Mouse (Mus musculus) ovary, postnatal 10 days (tissue): ENCODE measurements around the gene Lsm6.

Experiments
- DNase-seq: peaks from one replicate; pipeline ENCODE4 v3.0.0; 2022; ENCODE audit warnings: low spot score

Lsm6 gene

DNA sequence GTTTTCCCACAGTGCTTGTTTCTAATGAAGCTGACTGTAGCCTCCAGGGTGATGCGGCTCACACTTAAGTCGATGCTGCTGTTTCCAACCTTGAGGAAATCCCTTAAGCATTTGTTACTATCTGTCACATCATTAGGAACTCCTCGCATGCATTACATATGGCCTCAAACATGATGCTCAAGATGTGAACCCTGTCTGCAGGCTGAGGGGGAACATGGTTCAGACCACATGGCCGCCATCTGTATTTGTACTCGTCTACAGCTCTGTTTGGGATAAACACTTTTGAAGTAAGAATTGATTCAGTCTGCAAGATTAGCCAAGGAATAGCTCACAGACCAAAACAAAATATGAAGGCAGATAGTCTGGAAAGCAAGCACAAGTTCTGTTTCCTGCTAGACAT, 14.9 kb downstream of the Lsm6 start:
- DNase-seq = no peak

DNA sequence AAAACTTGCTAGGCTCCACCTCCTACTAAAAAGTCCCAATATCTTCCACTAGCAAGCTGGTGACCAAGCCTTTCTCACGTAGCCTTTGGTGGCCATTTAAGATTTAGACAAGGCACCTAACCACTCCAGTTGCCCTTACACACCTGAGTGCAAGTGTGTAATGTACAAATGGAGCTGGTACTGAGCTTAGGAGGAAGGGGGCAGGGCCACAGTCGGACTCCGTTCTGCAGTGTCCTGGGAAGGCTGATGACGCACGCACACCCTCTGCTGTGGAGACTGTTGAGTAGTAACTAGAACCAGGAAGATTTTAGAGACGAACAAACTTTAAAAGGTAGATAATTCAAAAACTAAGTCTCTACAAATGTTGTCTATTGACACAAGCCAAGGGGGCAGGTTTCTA, 19.7 kb downstream of the Lsm6 start:
- no peak for DNase-seq

DNA sequence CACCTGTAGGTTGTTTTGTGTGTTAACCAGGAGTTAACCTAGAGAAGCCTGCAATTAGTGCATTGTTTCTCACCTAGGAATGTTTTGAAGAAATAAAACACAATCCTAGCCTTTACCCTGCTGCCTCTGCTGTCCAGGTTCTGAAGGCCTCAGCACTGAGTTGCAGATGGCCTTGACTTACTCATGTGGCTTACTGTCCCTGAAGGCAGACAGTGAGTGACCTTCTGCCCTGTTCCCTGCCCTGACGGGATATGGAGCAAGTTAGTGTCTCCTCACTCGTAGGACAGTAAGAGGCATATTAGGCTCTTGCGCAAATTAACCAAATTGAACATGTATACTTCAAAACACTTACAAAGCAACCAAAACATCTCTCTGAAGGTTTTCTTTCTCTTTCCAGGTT, 22.3 kb downstream of the Lsm6 start:
- no peak for DNase-seq

DNA sequence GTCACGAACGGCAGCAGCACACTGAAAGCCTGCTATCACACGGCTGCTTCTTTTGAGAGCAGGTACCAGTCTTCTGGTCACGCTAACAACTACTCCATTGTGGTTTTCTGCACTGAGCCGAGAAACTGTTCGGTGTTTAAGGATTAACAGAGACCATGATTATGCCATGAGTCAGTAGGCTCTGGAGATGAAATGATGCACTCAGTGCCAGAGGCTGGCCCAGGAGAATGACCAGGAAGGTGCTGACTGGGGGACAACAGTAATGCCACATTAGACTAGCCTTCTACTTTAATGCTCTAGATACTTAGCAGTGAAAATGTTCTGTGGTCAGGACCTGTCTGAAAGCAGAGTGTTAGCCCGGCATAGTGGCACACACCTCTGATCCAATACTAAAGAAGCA, 23.0 kb downstream of the Lsm6 start:
- no peak for DNase-seq

DNA sequence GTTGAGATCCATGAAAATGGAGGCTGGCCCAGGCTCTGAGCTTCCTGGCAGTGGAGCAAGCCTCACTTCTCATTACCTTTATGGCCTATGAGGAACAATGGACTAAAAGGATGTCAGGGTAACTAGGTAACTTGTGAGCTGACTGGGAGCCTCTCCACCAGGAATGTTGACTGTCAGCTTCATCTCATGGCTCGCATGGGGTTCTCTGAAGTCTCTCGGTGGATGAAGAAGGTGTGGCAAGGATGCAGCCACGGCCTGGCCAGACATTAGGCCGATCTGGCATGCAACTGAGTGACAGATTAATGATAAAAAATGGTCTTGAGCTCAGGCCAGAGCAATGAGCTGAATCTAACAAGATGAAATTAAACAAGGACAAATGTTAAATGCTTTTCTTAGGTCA, 27.7 kb downstream of the Lsm6 start:
- no peak for DNase-seq

DNA sequence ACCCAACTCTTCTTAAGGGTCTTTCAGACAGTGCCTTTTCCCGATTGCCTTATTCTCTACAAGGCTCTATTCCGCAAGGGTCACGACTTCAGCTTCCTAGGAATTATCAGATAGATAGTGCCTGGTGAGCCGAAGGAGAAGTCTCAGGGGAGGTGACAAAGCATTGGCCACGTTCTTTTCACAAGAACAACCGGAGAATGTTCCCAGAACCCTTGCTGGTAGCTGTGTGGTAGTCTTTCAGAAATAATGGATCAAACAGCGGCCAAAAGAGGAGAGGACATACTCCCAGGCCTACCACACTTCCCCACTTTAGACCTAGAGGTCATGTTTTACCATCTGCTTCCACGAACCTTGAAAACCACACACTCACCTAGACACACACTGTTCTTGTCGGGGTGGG, 44.1 kb downstream of the Lsm6 start:
- DNase-seq = no peak

DNA sequence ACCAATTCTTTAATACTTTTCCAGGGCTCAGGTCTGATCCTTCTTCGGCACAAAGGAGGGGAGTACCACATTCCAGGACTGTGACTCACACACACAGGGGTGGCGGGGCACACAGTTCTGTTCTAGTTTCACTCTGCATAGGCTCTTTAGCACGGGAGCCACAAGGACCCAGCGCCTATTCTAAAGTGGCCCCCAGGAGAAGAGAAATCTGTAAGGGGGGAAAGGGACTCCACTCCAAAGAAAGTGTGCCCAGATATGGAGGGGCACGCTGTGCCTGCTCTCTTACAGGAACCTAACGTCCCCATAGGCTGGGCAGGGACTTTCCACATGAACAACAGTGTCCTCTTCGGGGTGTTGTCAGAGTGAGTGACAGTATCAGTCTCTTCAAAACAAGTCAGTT, 49.7 kb downstream of the Lsm6 start:
- DNase-seq = no peak

DNA sequence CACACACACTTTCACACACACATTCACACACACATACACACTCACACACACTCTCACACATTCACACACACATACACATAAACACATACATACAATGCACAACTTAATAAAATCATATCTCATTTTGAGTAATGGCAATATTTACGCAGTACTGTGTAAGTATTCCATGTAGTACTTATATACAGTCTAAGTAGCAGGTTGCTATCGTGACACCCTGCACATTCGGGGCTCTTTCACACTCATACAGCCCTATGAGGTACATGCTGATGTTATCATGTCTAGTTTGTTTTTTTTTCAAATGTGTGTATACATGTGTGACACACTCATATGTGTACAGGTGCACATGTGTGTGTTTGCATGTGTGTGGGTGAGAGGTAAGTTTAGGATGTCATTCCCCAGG, 50.4 kb downstream of the Lsm6 start:
- no peak for DNase-seq

DNA sequence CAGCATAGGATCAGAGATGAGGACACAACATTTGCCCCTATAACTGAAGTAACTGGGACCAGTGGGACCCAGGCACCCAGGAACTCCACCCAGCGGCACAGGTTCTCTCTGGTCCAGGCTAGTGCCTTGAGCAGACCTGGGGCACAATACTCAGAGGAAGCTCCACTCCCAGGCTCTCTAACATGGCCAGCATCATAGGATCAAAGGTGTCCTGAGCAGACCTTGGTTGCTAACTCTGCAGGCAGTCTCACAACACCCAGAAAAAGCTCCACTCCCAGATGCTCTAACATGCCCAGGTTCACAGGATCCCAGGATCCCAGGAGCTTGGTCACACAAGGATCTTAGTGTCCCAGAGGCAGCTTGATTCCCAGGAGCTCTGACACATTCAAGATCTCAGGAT, 55.4 kb downstream of the Lsm6 start:
- no peak for DNase-seq

DNA sequence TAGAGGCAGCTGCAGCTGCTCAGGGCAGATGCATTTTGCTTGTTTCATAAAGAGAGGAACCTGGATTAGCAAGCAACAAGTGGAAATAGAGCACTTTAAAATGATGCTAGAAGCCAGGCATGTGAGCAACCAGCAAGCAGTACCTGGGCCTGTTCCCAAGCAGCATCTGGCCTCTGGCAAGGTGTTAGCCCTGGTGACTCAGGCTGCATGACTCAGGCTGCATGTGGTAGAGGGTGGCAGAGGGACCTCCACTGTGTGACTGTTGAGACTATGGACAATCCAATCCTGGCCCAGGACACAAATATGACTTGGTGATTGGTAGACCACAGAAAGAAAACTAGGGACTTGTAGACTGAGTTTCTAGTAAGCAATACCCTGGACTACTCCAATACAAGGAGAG, 56.0 kb downstream of the Lsm6 start:
- DNase-seq = no peak

DNA sequence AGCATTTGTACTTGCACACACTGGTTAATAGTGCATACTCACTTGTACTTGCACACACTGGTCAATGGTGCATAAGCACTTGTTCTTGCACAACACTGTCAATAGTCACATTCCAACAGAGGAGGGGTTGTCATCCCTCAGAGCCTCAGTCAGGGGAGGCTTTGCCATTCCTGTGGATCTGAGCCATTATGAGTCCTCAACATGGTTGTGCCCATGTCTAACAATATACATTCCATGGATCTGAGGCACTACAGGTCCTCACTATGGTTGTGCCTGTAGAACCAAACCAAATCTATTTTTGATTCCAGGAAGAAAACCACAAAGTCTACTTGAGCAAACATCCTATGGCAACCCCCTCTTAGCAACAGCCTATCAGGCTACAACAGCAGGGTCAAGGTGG, 61.8 kb downstream of the Lsm6 start:
- DNase-seq = no peak

DNA sequence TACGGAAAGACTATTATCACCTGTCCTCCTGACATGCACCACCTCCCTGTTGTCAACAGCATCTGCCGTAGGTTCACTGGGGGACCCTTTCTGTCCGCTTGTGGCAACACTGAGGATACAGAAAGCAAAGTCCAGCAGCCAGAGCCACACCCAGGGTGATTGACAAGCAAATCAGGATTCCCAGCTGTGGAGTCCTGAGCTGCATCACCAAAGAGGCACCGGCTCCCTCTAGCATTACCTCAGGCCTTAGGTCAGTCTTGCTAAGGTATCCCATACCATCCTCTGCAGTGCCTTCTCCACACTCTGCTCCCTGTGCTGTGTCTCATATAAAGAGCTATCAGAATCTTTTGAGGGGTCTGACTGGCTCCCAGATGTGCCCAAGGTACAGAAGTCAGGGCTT, 66.0 kb downstream of the Lsm6 start:
- no peak for DNase-seq
